In the genomic region with DNA sequence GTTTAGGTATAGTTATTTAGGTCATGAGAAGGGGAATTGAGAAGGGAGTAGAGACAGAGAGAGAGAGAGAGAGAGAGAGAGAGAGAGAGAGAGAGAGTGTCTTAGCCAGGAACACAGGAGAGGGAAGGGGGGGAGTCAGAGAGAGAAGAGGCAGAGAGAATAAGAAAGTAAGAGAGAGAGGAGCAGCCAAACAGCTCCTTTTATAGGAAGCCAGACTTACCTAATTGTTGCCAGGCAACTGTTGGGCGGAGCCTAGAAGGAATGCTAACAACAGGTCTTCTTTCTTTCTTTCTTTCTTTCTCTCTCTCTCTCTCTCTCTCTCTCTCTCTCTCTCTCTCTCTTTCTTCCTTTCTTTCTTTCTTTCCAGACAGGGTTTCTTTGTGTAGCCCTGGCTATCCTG, we compare ENCODE assay signal across 27 mouse cellular contexts. TPM values are rescaled to one million over a fixed set of nuclear protein-coding genes. Genes with fewer than 3 reads are reported as not detected.
DNase-seq lines count a peak whose midpoint lies in the region; ATAC-seq and TF ChIP-seq lines count a peak whose summit lies in the region.
"Had no signal": no experiment of that assay in that cellular context is flagged by ENCODE, and none has a peak within 500 bp of the region (broad histone marks: within the 10 kb centered on the region; RNA-seq: fewer than 3 reads in every experiment).

No protein-coding gene starts in this region.

- intact Hi-C loops in heart, postnatal 10 days (cut with DNase I) = no loop called here

- 86% methylated on average over 1 of the region's 1 CpGs for WGBS in heart, embryonic 11.5 days (ENCODE audit: insufficient replicate concordance)
- 71% methylated on average over 1 of the region's 1 CpGs for WGBS in heart, embryonic 16.5 days

- no peaks in the 10 kb centered on the region for H3K79me2 ChIP-seq in CH12.LX (replicated peaks; ENCODE audit: control insufficient read depth, extremely low read depth, insufficient read depth, poor library complexity, severe bottlenecking)

- TF ChIP-seq EP300 in CH12.LX (IDR thresholded peaks at IDR 0.05; ENCODE audit: low read length) = no peak

- no peak for ATAC-seq in heart, embryonic 11.5 days (replicated peaks; ENCODE audit: insufficient number of reproducible peaks, low FRiP score, low TSS enrichment)
- ATAC-seq in heart, embryonic 16.5 days (replicated peaks; ENCODE audit: extremely low read depth, insufficient read depth, low FRiP score) = no peak
- ATAC-seq in monocyte, adult 5-6 weeks (replicated peaks; ENCODE audit: insufficient number of reproducible peaks, low FRiP score, low TSS enrichment, poor library complexity, severe bottlenecking) = no peak
- ATAC-seq: lung, postnatal 0 days had no signal

- no peak for TF ChIP-seq RAD21 in CH12.LX (IDR thresholded peaks at IDR 0.05; ENCODE audit: low read depth, low read length)

- H3K9me3 ChIP-seq in heart, embryonic 11.5 days (replicated peaks; ENCODE audit: control insufficient read depth, low read length) = no peaks in the 10 kb centered on the region; the same call in 1 of the 2 replicates
- no peaks in the 10 kb centered on the region for H3K9me3 ChIP-seq in heart, embryonic 16.5 days (replicated peaks; ENCODE audit: control insufficient read depth, low read length)
- no peaks in the 10 kb centered on the region for H3K9me3 ChIP-seq in CH12.LX (replicated peaks; ENCODE audit: low read length)
- H3K9me3 ChIP-seq: embryonic facial prominence, embryonic 10.5 days; embryonic facial prominence, embryonic 15.5 days; forebrain, embryonic 12.5 days; hindbrain, embryonic 15.5 days; kidney, embryonic 15.5 days; neural tube, embryonic 12.5 days had no signal

- no peak overlapping the region for H3K9ac ChIP-seq in heart, embryonic 11.5 days (ENCODE audit: low read depth, low read length)
- no peak overlapping the region for H3K9ac ChIP-seq in heart, embryonic 16.5 days (ENCODE audit: low read length)
- H3K9ac ChIP-seq in CH12.LX (ENCODE audit: insufficient read depth, low read depth) = no peak overlapping the region
- H3K9ac ChIP-seq: embryonic facial prominence, embryonic 15.5 days; forebrain, embryonic 12.5 days; hindbrain, embryonic 15.5 days; kidney, embryonic 15.5 days; neural tube, embryonic 12.5 days had no signal

- no peak for TF ChIP-seq POLR2A in CH12.LX (IDR thresholded peaks at IDR 0.05; ENCODE audit: low read depth, low read length)

- H3K36me3 ChIP-seq in heart, embryonic 11.5 days (ENCODE audit: control insufficient read depth, insufficient read depth, low read length) = no peaks in the 10 kb centered on the region
- no peaks in the 10 kb centered on the region for H3K36me3 ChIP-seq in heart, embryonic 16.5 days (ENCODE audit: control insufficient read depth, insufficient read depth)
- no peaks in the 10 kb centered on the region for H3K36me3 ChIP-seq in CH12.LX (replicated peaks in 1 of 2; ENCODE audit: control insufficient read depth in 1 of 2, insufficient read depth in 1 of 2, low read length in 1 of 2)
- H3K36me3 ChIP-seq: embryonic facial prominence, embryonic 10.5 days; embryonic facial prominence, embryonic 15.5 days; forebrain, embryonic 12.5 days; hindbrain, embryonic 15.5 days; kidney, embryonic 15.5 days; neural tube, embryonic 12.5 days had no signal

- in situ Hi-C loops in CH12.LX (cut with MboI; ENCODE audit: low pct_ligation_motif_present, low pct_unique_long_range_greater_than_20kb, low sequenced_read_pairs) = loop anchor here (25.0 kb wide), 1 partner anchor 318 kb away; no protein-coding TSS in a partner anchor

- H3K4me3 ChIP-seq in heart, embryonic 11.5 days (ENCODE audit: low read depth, low read length) = no peak overlapping the region
- H3K4me3 ChIP-seq in heart, embryonic 16.5 days (ENCODE audit: low read length) = no peak overlapping the region
- H3K4me3 ChIP-seq in CH12.LX (replicated peaks in 1 of 3; ENCODE audit: low read depth in 2 of 3, low read length in 2 of 3, poor library complexity in 1 of 3) = no peak overlapping the region
- H3K4me3 ChIP-seq: embryonic facial prominence, embryonic 15.5 days; forebrain, embryonic 12.5 days; hindbrain, embryonic 15.5 days; kidney, embryonic 15.5 days; myocyte; neural tube, embryonic 12.5 days had no signal

- peaks cover 12% of the 10 kb centered on the region; the same call in 1 of the 2 replicates for H3K4me1 ChIP-seq in heart, embryonic 11.5 days (ENCODE audit: control insufficient read depth, insufficient read depth, low read length)
- peaks cover 18% of the 10 kb centered on the region for H3K4me1 ChIP-seq in heart, embryonic 16.5 days (ENCODE audit: control insufficient read depth, insufficient read depth, low read length)
- H3K4me1 ChIP-seq in CH12.LX (ENCODE audit: control insufficient read depth in 1 of 2, insufficient read depth in 2 of 2) = peaks cover 4 to 22% of the 10 kb centered on the region in 2 experiments
- H3K4me1 ChIP-seq: embryonic facial prominence, embryonic 15.5 days had no signal

- no peak overlapping the region; the same call in 1 of the 2 replicates for H3K4me2 ChIP-seq in heart, embryonic 11.5 days
- no peak overlapping the region for H3K4me2 ChIP-seq in heart, embryonic 16.5 days (ENCODE audit: low read depth, low read length)
- H3K4me2 ChIP-seq in CH12.LX (ENCODE audit: insufficient read depth, low read depth, poor library complexity, severe bottlenecking) = no peak overlapping the region
- H3K4me2 ChIP-seq: embryonic facial prominence, embryonic 15.5 days; forebrain, embryonic 12.5 days; hindbrain, embryonic 15.5 days; kidney, embryonic 15.5 days had no signal

- no peaks in the 10 kb centered on the region for H3K27me3 ChIP-seq in heart, embryonic 11.5 days (ENCODE audit: control insufficient read depth, insufficient read depth, low read length)
- H3K27me3 ChIP-seq in heart, embryonic 16.5 days (ENCODE audit: control insufficient read depth, insufficient read depth, low read length) = no peaks in the 10 kb centered on the region
- H3K27me3 ChIP-seq in CH12.LX (replicated peaks) = no peaks in the 10 kb centered on the region
- H3K27me3 ChIP-seq: embryonic facial prominence, embryonic 15.5 days; forebrain, embryonic 12.5 days; hindbrain, embryonic 15.5 days; kidney, embryonic 15.5 days; neural tube, embryonic 12.5 days had no signal

- dilution Hi-C loops in CH12.LX (cut with MboI; ENCODE audit: extremely low pct_ligation_motif_present, extremely low pct_unique_long_range_greater_than_20kb, low sequenced_read_pairs) = no loop called here

- no peak for TF ChIP-seq CTCF in CH12.LX (conservative IDR thresholded peaks at IDR 0.05 in 1 of 2, IDR thresholded peaks at IDR 0.05 in 1 of 2; ENCODE audit: low read depth in 2 of 2, low read length in 2 of 2)

- peak overlapping the region; percentile 62 for H3K27ac ChIP-seq in heart, embryonic 11.5 days (ENCODE audit: low read depth, low read length)
- H3K27ac ChIP-seq in heart, embryonic 16.5 days (ENCODE audit: low read length) = peak overlapping the region; percentile 30; the same call in 1 of the 2 replicates
- H3K27ac ChIP-seq in CH12.LX (ENCODE audit: insufficient read depth, low read depth) = no peak overlapping the region
- H3K27ac ChIP-seq: embryonic facial prominence, embryonic 15.5 days; forebrain, embryonic 12.5 days; hindbrain, embryonic 15.5 days; kidney, embryonic 15.5 days; neural tube, embryonic 12.5 days; stomach, postnatal 0 days had no signal

- DNase-seq in heart, adult 8-10 months (ENCODE audit: low spot score) = no peak
- no peak for DNase-seq in heart, postnatal 10 days
- DNase-seq in CH12.LX (ENCODE audit: extremely low read depth) (peak; percentile 32), MN1 (ENCODE audit: low spot score) (peak; percentile 72)
- no peak for DNase-seq in thymus, postnatal 14 days
- DNase-seq: adrenal gland, adult 8-10 months; cerebellum, adult 8-10 months; cerebellum, postnatal 25 days; gastrocnemius, postnatal 10 days; kidney, adult 18-20 months; kidney, postnatal 25 days; right cerebral cortex, adult 18-20 months; right cerebral cortex, postnatal 4 days; thymus, adult 18-20 months; thymus, postnatal 4 days had no signal

TF ChIP-seq in CH12.LX, 34 proteins besides CTCF, POLR2A, EP300 and RAD21:
- TF ChIP-seq TBP (conservative IDR thresholded peaks at IDR 0.05; ENCODE audit: low read depth, low read length) (no peak), TCF12 (IDR thresholded peaks at IDR 0.05; ENCODE audit: low read depth, low read length) (no peak), JUN (IDR thresholded peaks at IDR 0.05; ENCODE audit: insufficient read depth, low read depth, low read length) (no peak), MAZ (IDR thresholded peaks at IDR 0.05; ENCODE audit: low read depth, low read length) (no peak), NELFE (IDR thresholded peaks at IDR 0.05; ENCODE audit: low read depth, low read length) (no peak), PAX5 (IDR thresholded peaks at IDR 0.05; ENCODE audit: low read length) (no peak), SMC3 (IDR thresholded peaks at IDR 0.05; ENCODE audit: low read depth, low read length) (no peak), SIN3A (IDR thresholded peaks at IDR 0.05; ENCODE audit: low read length) (no peak), POLR2AphosphoS2 (IDR thresholded peaks at IDR 0.05; ENCODE audit: low read depth, low read length) (no peak), USF2 (conservative IDR thresholded peaks at IDR 0.05; ENCODE audit: low read depth, low read length) (no peak), MYC (IDR thresholded peaks at IDR 0.05; ENCODE audit: low read depth, low read length) (no peak), CHD1 (IDR thresholded peaks at IDR 0.05; ENCODE audit: low read depth, low read length) (no peak), ZC3H11A (IDR thresholded peaks at IDR 0.05; ENCODE audit: low read depth, low read length) (no peak), E2F4 (IDR thresholded peaks at IDR 0.05; ENCODE audit: insufficient replicate concordance, low read depth, low read length) (no peak), JUND (conservative IDR thresholded peaks at IDR 0.05; ENCODE audit: low read depth, low read length) (no peak)

RNA-seq across cellular contexts. Expression of gene Herc1, which starts 56.0 kb away (rescaled TPM):
- 24.4 and 25.7 TPM in 2 replicates for polyA plus RNA-seq in heart, embryonic 11.5 days (2014; fragmentation: Nextera tagmentation; extraction: Ambion mirVana)
- total RNA-seq in heart, adult 8-10 months (2022) = 10 to 100 TPM; 34.4 to 40.0 (median 35.8) TPM
- polyA plus RNA-seq in heart, embryonic 16.5 days (2015; fragmentation: Nextera tagmentation; extraction: Ambion mirVana) = 16.3 and 17.0 TPM in 2 replicates
- total RNA-seq in heart, postnatal 10 days (2021) = 10 to 100 TPM; 48.3 to 50.4 TPM
- total RNA-seq in CH12.LX (2012; rRNA removed) = 45.2 and 47.6 TPM in 2 replicates
- 32.9 and 33.2 TPM in 2 replicates for total RNA-seq in CH12.LX (2014; rRNA removed)
- 35.4 and 42.1 TPM in 2 replicates for polyA plus RNA-seq in CH12.LX (2012; ENCODE audit: insufficient read length, low read depth)
- 125 to 158 TPM (median 133 TPM) in 3 replicates for total RNA-seq in monocyte, adult 5-6 weeks (2017)

Comparison
In these comparisons a context has a peak if more than half of its experiments do, and no peak if none do; other contexts are left out.
1. DNase-seq: peak in CH12.LX (single experiment) and MN1 (single experiment); none in heart, adult 8-10 months (single experiment), heart, postnatal 10 days (0 of 2) and thymus, postnatal 14 days (single experiment).